Mouse (Mus musculus) activated CD4-positive, CD25-positive, alpha-beta regulatory T cell, adult 4 months (primary cell): ENCODE data around the gene Ablim1. TPM values are rescaled to one million over a fixed set of nuclear protein-coding genes. Genes with fewer than 3 reads are reported as not detected.

Experiments used
- ATAC-seq: one replicate; pipeline ENCODE4 v1.8.0; 2017
- polyA plus RNA-seq, 2 experiments: library from polyadenylated mRNA; unstranded; fragments of 100-300 nt; shearing (Covaris generic); gene quantifications; one replicate each; pipeline ENCODE4 v1.2.1; 2017

The Ablim1 gene
- polyA plus RNA-seq, 2 experiments from 2014 or later, result 268 to 273 TPM

- ATAC-seq, result no peak
Observed at GRCm38 (mm10) chr19:57298006-57298405, 16.7 kb downstream of the Ablim1 start.

- ATAC-seq, result no peak
Observed at GRCm38 (mm10) chr19:57297447-57297846, 17.3 kb downstream of the Ablim1 start.

GRCm38 (mm10) chr19:57296539-57296938 lies 18.2 kb downstream of the Ablim1 start:
- ATAC-seq, result no peak

GRCm38 (mm10) chr19:57295521-57295920 lies 19.2 kb downstream of the Ablim1 start:
- ATAC-seq, result no peak

GRCm38 (mm10) chr19:57294356-57294755 lies 20.4 kb downstream of the Ablim1 start:
- no peak for ATAC-seq

- no peak for ATAC-seq
Observed at GRCm38 (mm10) chr19:57293737-57294136, 21.0 kb downstream of the Ablim1 start.

GRCm38 (mm10) chr19:57283310-57283709 lies 31.4 kb downstream of the Ablim1 start:
- no peak for ATAC-seq

GRCm38 (mm10) chr19:57282642-57283041 lies 32.1 kb downstream of the Ablim1 start:
- ATAC-seq, result no peak

GRCm38 (mm10) chr19:57279666-57280065 lies 35.1 kb downstream of the Ablim1 start:
- no peak for ATAC-seq

GRCm38 (mm10) chr19:57278263-57278662 lies 36.5 kb downstream of the Ablim1 start:
- no peak for ATAC-seq

GRCm38 (mm10) chr19:57277010-57277409 lies 37.7 kb downstream of the Ablim1 start:
- no peak for ATAC-seq

- no peak for ATAC-seq
Observed at GRCm38 (mm10) chr19:57275166-57275953, 39.4 kb downstream of the Ablim1 start.

- no peak for ATAC-seq
Observed at GRCm38 (mm10) chr19:57274717-57275116, 40.0 kb downstream of the Ablim1 start.

- no peak for ATAC-seq
Observed at GRCm38 (mm10) chr19:57274286-57274685, 40.4 kb downstream of the Ablim1 start.

GRCm38 (mm10) chr19:57272824-57273613 lies 41.7 kb downstream of the Ablim1 start:
- no peak for ATAC-seq

- ATAC-seq, result no peak
Observed at GRCm38 (mm10) chr19:57271757-57272156, 43.0 kb downstream of the Ablim1 start.

GRCm38 (mm10) chr19:57270711-57271110 lies 44.0 kb downstream of the Ablim1 start:
- ATAC-seq, result no peak

GRCm38 (mm10) chr19:57269791-57270190 lies 44.9 kb downstream of the Ablim1 start:
- no peak for ATAC-seq

GRCm38 (mm10) chr19:57267531-57267930 lies 47.2 kb downstream of the Ablim1 start:
- no peak for ATAC-seq

- ATAC-seq, result no peak
Observed at GRCm38 (mm10) chr19:57266374-57267085, 48.2 kb downstream of the Ablim1 start.

GRCm38 (mm10) chr19:57264296-57264947 lies 50.3 kb downstream of the Ablim1 start:
- ATAC-seq, result no peak

- ATAC-seq, result no peak
Observed at GRCm38 (mm10) chr19:57257801-57258200, 56.9 kb downstream of the Ablim1 start.

- no peak for ATAC-seq
Observed at GRCm38 (mm10) chr19:57256666-57257065, 58.1 kb downstream of the Ablim1 start.
